Mouse (Mus musculus) heart, adult 9 months (tissue): ENCODE measurements around the gene Rbl2.

ENCODE experiments used
- DNase-seq, 2 experiments: peaks; one replicate each; pipeline ENCODE4 v3.0.0; 2022; ENCODE audit warnings: low spot score in 2 of 2

The Rbl2 gene

GRCm38 (mm10) chr8:91106271-91106670 lies 36.4 kb downstream of the Rbl2 start:
- no peak for DNase-seq

DNA sequence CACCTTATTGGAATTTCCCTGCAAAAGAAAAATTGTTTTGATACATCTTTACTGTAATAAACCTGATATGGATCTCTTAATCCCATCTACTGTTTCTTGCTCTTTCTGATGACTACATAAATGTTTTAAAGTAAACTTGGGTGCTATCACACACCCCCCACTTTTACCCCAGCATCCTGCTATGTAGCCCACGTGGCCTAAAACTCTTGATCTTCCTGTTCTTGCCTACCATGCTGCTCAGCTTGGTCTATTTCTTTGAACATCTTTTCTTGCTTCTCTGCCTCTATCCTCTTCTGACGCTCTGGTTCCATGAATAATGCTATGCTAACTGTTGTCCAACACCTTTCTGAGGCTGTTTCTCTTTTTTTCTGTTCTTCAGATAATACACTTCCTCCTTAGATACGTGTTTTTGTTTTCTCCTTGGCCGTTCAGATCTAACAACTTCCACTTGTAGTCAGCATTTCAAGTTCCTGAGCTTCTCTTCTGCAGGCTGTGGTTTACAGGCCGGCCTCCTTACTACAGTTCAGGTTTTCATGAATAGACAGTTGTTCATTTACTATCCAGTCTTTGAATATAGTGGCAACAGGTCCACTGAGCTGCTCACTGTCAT lies 42.1 kb downstream of the Rbl2 start:
- no peak for DNase-seq

GRCm38 (mm10) chr8:91114428-91114827 lies 44.6 kb downstream of the Rbl2 start:
- no peak for DNase-seq

DNA sequence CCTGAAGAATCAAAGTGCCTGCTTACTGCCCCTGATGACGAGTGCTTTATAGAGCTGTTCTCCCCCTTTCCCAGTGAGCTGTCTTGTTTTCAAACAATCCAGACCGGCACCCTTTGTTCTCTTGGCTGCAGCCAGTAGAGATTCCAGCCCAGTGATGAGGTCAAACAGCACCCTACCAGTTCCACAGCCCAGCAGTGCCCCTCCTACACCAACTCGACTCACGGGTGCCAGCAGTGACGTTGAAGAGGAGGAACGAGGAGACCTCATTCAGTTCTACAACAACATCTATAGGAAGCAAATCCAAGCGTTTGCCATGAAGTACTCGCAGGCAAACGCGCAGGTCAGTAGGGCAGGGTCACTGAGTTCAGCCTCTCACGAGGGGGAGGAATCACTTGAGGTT lies 45.1 kb downstream of the Rbl2 start:
- no peak for DNase-seq

DNA sequence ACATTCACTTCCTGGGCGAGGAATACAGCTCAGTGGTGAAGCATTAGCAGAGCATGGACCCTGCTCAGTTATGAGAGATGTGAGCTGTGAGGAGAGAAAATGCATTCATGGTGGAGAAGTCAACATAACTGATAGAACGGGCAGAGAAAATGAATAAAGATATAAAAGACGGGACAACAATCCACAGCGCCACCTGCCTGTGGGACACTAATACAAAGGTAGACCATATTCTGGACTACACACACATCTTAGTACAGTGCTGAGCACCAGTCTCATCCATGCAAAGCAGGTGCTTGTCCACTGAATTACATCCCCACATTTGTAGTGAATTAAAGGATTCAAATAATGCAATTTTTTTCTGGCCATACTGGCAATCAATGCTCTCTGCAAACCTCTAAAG lies 47.7 kb downstream of the Rbl2 start:
- DNase-seq, result no peak

DNA sequence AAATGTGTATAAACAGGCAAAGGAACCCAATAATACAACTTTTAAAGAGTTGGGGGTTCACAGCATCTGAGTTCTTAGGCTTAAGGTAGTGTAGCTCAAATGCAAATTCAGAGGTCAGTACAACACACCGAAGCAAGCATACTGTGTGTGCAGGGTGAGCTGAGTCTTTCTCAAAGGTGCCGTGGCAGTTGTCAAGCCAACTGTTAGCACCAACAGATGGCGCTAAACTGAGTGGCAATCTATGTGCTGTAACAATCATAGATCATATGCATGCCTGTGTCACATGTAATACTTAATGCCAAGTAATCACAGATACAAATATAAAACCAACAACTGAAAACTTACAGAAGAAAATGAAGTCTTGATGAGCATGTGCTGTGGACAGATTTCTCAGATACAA lies 48.3 kb downstream of the Rbl2 start:
- DNase-seq, result no peak

- no peak for DNase-seq
These were observed 54.5 kb downstream of the Rbl2 start for GRCm38 (mm10) chr8:91124315-91124714.

GRCm38 (mm10) chr8:91126786-91127185 lies 56.9 kb downstream of the Rbl2 start:
- DNase-seq, result no peak

- no peak for DNase-seq
These were observed 62.9 kb downstream of the Rbl2 start for GRCm38 (mm10) chr8:91132731-91133130.

DNA sequence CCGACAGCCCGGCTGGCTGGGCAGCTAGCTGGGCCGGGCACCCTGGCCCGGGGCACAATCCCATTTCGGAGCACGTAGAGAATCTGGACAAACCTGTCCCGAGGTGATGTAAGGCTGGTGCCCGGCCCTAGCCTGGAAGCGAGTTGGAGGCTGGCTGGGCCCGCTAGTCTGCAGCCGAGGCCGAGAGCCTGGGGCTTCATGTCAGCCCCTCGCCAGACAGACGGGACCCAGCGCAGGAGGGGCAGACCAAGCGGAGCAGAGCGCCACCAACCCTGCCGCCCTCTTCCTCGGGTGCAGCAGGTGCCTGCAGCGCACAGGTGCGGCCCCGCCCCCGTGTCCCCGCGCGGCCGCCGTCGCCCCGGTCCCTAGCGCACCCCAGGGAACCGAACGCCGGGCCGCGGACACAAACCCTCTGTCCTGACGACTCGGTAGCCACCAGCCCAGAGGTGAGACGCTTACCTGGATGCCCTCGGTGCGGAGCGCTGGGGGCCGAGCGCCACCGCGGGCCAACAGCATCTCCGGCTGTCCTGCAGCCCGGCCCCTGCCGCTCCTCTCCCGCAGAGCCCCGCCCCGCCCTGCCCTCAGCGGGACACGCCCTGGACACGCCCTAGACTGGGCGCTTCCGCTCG lies 63.7 kb downstream of the Rbl2 start:
- DNase-seq, result peak in 1 of 2 experiments; percentile 12

DNA sequence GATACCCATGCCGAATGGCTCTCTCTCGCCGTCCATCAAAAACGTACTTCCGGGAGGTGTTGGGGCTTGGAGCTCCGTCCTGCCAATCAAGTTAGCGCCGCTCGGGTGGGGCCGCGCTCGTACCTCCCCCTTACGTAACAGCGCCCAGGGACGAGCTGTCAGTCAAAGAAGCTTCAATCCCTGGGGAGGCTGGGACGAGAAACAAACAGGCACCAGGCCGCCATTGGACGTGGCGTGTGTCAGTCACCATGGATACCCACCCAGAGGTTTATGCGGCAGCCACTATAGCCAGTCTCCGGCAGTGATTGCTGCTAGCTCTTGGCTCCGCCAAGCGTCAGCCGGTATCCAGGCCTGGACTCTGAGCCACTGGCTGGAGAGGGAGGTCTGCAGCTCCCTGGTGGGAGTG lies 64.2 kb downstream of the Rbl2 start:
- peak; percentile 100 for DNase-seq

GRCm38 (mm10) chr8:91134659-91135058 lies 64.8 kb downstream of the Rbl2 start:
- no peak for DNase-seq

GRCm38 (mm10) chr8:91135308-91136181 lies 65.7 kb downstream of the Rbl2 start:
- no peak for DNase-seq

GRCm38 (mm10) chr8:91140828-91141227 lies 71.0 kb downstream of the Rbl2 start:
- no peak for DNase-seq

GRCm38 (mm10) chr8:91147715-91148114 lies 77.9 kb downstream of the Rbl2 start:
- peak in 1 of 2 experiments; percentile 47 for DNase-seq

DNA sequence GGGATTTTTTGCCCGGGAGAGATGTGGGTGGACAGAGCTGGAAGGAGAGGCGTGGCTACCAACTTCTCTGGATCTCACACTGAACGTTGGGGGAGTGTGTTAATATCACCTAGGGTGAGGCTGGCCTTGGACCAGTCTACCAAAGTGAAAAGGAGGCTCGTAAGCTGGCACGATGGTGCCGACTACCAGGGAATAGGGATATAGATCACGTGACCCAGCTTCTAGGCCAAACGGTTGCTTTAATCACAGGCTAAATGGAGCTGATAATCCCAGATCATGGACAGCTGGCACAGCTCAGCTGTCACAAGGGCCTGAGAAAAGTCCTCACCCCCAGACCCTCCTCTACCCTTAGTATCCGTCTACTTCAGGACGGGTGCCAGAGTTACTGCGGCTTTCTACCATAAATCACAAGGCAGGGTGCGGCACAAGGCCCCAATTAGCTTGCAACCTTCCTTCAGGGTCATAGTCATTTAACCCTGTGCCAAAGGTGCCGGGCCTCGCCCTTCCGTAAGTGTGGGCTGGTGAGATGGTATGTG lies 78.9 kb downstream of the Rbl2 start:
- no peak for DNase-seq

GRCm38 (mm10) chr8:91149298-91149697 lies 79.4 kb downstream of the Rbl2 start:
- DNase-seq, result no peak

GRCm38 (mm10) chr8:91151531-91151930 lies 81.7 kb downstream of the Rbl2 start:
- no peak for DNase-seq

DNA sequence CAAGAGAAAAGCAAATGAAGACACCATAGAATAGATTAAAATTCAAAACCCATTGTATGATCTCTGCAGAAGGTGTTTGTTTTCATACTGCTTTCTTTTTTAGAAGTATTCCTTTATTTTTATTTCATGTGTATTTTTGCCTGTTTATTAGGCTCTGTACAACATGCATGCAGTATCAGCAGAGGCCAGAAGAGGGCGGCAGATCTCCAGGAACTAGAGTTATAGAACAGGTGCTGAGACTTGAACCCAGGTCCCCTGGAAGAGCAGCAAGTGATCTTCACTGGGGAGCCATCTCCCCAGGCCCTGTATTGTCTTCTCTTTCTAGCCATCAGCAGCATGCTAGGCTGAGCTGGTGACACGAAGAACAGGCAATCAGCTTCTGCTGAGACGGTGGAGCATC lies 84.0 kb downstream of the Rbl2 start:
- no peak for DNase-seq

- no peak for DNase-seq
These were observed 84.7 kb downstream of the Rbl2 start for GRCm38 (mm10) chr8:91154564-91154963.

DNA sequence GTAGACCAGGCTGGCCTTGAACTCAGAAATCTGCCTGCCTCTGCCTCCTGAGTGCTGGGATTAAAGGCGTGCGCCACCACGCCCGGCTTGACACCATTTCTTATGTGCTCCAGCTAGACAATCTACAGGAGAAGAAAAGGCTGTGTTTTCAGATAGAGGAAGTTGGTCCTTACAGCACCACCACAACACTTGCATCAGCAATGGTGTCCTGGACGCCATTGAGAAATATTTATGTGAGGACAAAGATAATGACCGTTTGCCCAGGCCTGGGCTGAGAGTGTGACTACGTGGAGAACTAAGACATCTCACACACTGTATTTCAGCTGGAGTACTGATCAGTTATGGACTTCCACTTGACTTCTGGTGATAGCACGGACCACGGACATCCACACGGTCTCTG lies 88.8 kb downstream of the Rbl2 start:
- DNase-seq, result no peak

- DNase-seq, result no peak
These were observed 90.3 kb downstream of the Rbl2 start for GRCm38 (mm10) chr8:91159959-91160800.
